Mouse (Mus musculus): ENCODE data around the gene Gm49510. TPM values are rescaled to one million over a fixed set of nuclear protein-coding genes. Genes with fewer than 3 reads are reported as not detected.

Gm49510 gene
- polyA plus RNA-seq, 1 experiment from 2014 or later: not detected

DNA sequence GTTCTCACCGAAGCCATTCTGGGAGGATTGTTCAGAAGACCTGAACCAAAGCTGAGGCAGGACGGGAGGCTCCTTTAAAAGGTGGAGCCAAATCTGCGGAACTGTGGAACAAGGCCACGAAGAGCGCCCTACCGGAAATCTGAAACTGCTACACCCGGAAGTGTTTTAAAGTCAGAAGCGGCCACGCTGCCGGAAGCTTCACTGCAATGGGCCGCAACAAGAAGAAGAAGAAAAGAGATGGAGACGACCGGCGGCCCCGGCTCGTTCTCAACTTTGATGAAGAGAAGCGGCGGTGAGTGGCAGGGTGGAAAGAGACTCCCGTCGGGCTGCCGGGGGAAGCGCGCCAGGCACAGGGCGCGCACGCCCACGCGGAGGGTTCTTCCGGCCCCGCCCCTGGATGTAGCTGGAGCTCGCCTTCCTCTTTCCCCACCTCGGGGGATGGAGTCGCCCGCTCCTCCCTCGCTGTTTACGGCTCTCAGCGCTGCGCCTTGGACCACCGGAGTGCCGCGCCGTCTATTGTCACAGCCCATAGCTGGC lies 35.4 kb downstream of the Gm49510 start, which contains the start of gene Nol12:
Nol12 (plus strand) TSS at position 150 of the 537 bp plus-strand sequence.
- peak within 1 kb of the TSS; percentile 80 for H3K4me2 ChIP-seq (replicated peaks; ENCODE audit: low read depth, low read length)
- H3K27me3 ChIP-seq (ENCODE audit: control insufficient read depth, insufficient read depth, low read length): no peaks in the 10 kb centered on the region
- H3K27ac ChIP-seq (ENCODE audit: low read length): peak within 1 kb of the TSS; percentile 79; the same call in 1 of the 2 replicates
- ATAC-seq (ENCODE audit: insufficient number of reproducible peaks, insufficient read depth, low FRiP score, low read depth): peak; percentile 74
- H3K4me3 ChIP-seq (ENCODE audit: low read depth, low read length): peak within 1 kb of the TSS; percentile 70
- H3K9me3 ChIP-seq (ENCODE audit: control insufficient read depth, low read depth, low read length): no peaks in the 10 kb centered on the region
- peaks cover 10% of the 10 kb centered on the region for H3K4me1 ChIP-seq (ENCODE audit: control insufficient read depth, insufficient read depth, low read length)
- WGBS: under 1% methylated on average over 42 of the region's 42 CpGs
- H3K9ac ChIP-seq (replicated peaks; ENCODE audit: low read depth, low read length): peak within 1 kb of the TSS; percentile 61
- peaks cover 26% of the 10 kb centered on the region for H3K36me3 ChIP-seq (ENCODE audit: control insufficient read depth, insufficient read depth, low read length)

DNA sequence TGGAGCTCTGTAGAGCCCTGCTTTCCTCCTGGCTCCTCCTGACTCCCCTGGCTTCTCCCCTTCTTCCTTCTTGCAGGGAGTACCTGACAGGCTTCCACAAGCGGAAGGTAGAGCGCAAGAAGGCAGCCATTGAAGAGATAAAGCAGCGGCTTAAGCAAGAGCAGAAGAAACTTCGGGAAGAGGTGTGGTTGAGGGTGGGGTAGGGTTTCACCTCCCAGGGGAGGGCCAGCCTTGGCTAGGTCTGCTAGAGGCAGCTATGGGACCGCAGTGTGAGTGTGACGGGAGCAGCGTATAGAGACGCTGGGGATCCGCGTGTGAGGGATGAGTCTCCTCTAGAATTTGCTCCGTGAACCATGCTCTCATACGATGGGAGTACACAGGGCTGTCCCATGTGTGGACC lies 36.9 kb downstream of the Gm49510 start:
- Histone ChIP-seq H3K4me2 (replicated peaks; ENCODE audit: low read depth, low read length) (no peak overlapping the region), H3K36me3 (ENCODE audit: control insufficient read depth, insufficient read depth, low read length) (peaks cover 37% of the 10 kb centered on the region), H3K4me3 (ENCODE audit: low read depth, low read length) (no peak overlapping the region), H3K27ac (ENCODE audit: low read length) (no peak overlapping the region), H3K9me3 (ENCODE audit: control insufficient read depth, low read depth, low read length) (no peaks in the 10 kb centered on the region), H3K27me3 (ENCODE audit: control insufficient read depth, insufficient read depth, low read length) (no peaks in the 10 kb centered on the region), H3K4me1 (ENCODE audit: control insufficient read depth, insufficient read depth, low read length) (peaks cover 10% of the 10 kb centered on the region), H3K9ac (replicated peaks; ENCODE audit: low read depth, low read length) (no peak overlapping the region)
- 88% methylated on average over 12 of the region's 12 CpGs for WGBS
- ATAC-seq (ENCODE audit: insufficient number of reproducible peaks, insufficient read depth, low FRiP score, low read depth): no peak

DNA sequence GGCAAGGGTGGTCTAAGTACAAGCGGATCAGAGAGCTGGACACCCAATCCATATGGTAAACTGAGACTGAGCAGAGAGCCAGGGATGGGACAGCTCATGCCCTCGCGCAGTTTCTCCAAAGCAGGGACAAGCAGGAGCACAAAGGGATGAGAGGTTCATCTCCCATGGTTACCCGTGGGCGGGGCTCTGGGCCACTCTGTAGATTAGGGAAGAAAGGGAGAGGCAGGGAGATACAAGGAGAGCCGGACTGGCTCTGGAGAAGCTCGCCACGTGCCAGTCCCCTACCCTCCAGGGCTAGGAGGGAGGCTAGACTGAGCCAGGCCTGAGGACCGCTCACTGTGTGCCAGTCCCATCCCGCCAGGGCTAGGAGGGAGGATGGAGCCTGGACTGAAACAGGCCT lies 37.8 kb downstream of the Gm49510 start:
- H3K27ac ChIP-seq (ENCODE audit: low read length): no peak overlapping the region
- peaks cover 10% of the 10 kb centered on the region for H3K4me1 ChIP-seq (ENCODE audit: control insufficient read depth, insufficient read depth, low read length)
- no peaks in the 10 kb centered on the region for H3K27me3 ChIP-seq (ENCODE audit: control insufficient read depth, insufficient read depth, low read length)
- H3K4me3 ChIP-seq (ENCODE audit: low read depth, low read length): no peak overlapping the region
- ATAC-seq (ENCODE audit: insufficient number of reproducible peaks, insufficient read depth, low FRiP score, low read depth): no peak
- H3K4me2 ChIP-seq (replicated peaks; ENCODE audit: low read depth, low read length): no peak overlapping the region
- H3K36me3 ChIP-seq (ENCODE audit: control insufficient read depth, insufficient read depth, low read length): peaks cover 38% of the 10 kb centered on the region
- H3K9me3 ChIP-seq (ENCODE audit: control insufficient read depth, low read depth, low read length): no peaks in the 10 kb centered on the region
- 91% methylated on average over 10 of the region's 10 CpGs for WGBS
- H3K9ac ChIP-seq (replicated peaks; ENCODE audit: low read depth, low read length): no peak overlapping the region

DNA sequence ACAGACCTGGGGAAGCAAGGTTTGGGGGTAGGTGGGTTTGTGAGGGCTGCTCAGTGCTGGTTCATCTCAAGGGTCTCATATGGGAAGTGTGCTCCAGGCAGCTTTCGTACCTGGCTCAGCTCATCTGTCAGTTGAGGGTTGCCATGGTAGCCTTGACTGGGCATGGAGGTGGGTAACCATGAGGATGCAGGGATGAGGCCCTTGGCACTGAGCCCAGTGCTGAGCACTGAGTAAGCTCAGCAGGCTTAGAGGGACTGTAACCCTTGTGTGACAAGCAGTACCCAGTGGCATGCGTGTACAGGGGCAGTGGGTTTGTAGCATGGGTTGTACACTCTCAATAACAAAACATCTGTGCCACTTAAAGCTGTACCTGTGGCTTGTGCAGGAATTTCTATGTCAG lies 38.5 kb downstream of the Gm49510 start:
- H3K9ac ChIP-seq (replicated peaks; ENCODE audit: low read depth, low read length): no peak overlapping the region
- peaks cover 10% of the 10 kb centered on the region for H3K4me1 ChIP-seq (ENCODE audit: control insufficient read depth, insufficient read depth, low read length)
- H3K9me3 ChIP-seq (ENCODE audit: control insufficient read depth, low read depth, low read length): no peaks in the 10 kb centered on the region
- H3K36me3 ChIP-seq (ENCODE audit: control insufficient read depth, insufficient read depth, low read length): peaks cover 38% of the 10 kb centered on the region
- H3K27me3 ChIP-seq (ENCODE audit: control insufficient read depth, insufficient read depth, low read length): no peaks in the 10 kb centered on the region
- H3K4me2 ChIP-seq (replicated peaks; ENCODE audit: low read depth, low read length): no peak overlapping the region
- ATAC-seq (ENCODE audit: insufficient number of reproducible peaks, insufficient read depth, low FRiP score, low read depth): no peak
- 91% methylated on average over 2 of the region's 2 CpGs for WGBS
- H3K27ac ChIP-seq (ENCODE audit: low read length): no peak overlapping the region
- H3K4me3 ChIP-seq (ENCODE audit: low read depth, low read length): no peak overlapping the region

DNA sequence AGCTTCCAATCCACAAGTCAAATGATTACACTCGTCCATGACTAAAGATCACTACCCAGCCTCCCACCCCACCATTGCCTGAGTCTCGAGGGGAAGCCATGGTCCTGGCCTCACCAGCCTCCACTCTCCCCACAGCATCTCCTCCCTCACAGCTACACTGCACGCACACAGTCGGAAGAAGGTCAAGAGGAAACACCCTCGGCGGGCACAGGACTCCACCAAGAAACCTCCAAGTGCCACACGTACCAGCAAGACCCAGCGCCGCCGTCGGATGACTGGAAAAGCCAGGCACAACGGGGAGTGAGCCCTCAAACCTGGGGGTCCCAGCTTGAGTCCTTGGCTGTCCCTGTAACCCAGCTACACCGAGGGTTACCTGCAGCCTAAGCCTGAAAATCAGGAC lies 40.9 kb downstream of the Gm49510 start:
- no peak overlapping the region for H3K4me2 ChIP-seq (replicated peaks; ENCODE audit: low read depth, low read length)
- 94% methylated on average over 13 of the region's 13 CpGs for WGBS
- ATAC-seq (ENCODE audit: insufficient number of reproducible peaks, insufficient read depth, low FRiP score, low read depth): no peak

DNA sequence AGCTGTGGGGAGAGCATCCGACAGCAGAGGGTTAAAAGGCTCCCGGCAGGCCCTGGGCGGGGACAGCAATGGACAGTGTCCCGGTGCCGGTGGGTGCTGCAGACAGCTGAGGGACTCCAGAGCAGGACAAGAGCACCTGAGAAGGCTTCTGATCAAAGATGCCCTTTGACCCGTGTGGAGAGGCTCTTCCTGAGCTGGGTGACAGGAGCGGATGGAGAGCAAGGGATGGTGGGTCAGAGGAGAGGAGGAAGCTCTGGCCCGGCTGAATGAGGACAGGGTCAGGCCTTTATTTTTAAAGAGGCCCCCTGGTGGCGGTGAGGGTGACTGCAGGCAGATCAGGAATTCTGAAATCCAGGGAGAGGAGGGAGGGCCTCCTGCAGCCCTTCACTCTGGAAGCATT lies 43.2 kb downstream of the Gm49510 start:
- Histone ChIP-seq H3K9me3 (ENCODE audit: control insufficient read depth, low read depth, low read length) (no peaks in the 10 kb centered on the region), H3K27ac (ENCODE audit: low read length) (no peak overlapping the region), H3K4me3 (ENCODE audit: low read depth, low read length) (peak overlapping the region; percentile 31), H3K9ac (replicated peaks; ENCODE audit: low read depth, low read length) (peak overlapping the region; percentile 46), H3K27me3 (ENCODE audit: control insufficient read depth, insufficient read depth, low read length) (no peaks in the 10 kb centered on the region), H3K4me2 (replicated peaks; ENCODE audit: low read depth, low read length) (peak overlapping the region; percentile 45), H3K4me1 (ENCODE audit: control insufficient read depth, insufficient read depth, low read length) (peaks cover 3% of the 10 kb centered on the region; the same call in 1 of the 2 replicates), H3K36me3 (ENCODE audit: control insufficient read depth, insufficient read depth, low read length) (peaks cover 35% of the 10 kb centered on the region)
- ATAC-seq (ENCODE audit: insufficient number of reproducible peaks, insufficient read depth, low FRiP score, low read depth): peak; percentile 59; the same call in 1 of the 2 replicates
- 2% methylated on average over 9 of the region's 9 CpGs for WGBS

More for the DNA sequence above, 40.9 kb downstream of the Gm49510 start:
- H3K27me3 ChIP-seq (ENCODE audit: control insufficient read depth, insufficient read depth, low read length): no peaks in the 10 kb centered on the region
- H3K27ac ChIP-seq (ENCODE audit: low read length): no peak overlapping the region
- no peak overlapping the region for H3K4me3 ChIP-seq (ENCODE audit: low read depth, low read length)
- H3K36me3 ChIP-seq (ENCODE audit: control insufficient read depth, insufficient read depth, low read length): peaks cover 38% of the 10 kb centered on the region
- H3K4me1 ChIP-seq (ENCODE audit: control insufficient read depth, insufficient read depth, low read length): peaks cover 7% of the 10 kb centered on the region
- H3K9me3 ChIP-seq (ENCODE audit: control insufficient read depth, low read depth, low read length): no peaks in the 10 kb centered on the region
- H3K9ac ChIP-seq (replicated peaks; ENCODE audit: low read depth, low read length): no peak overlapping the region

DNA sequence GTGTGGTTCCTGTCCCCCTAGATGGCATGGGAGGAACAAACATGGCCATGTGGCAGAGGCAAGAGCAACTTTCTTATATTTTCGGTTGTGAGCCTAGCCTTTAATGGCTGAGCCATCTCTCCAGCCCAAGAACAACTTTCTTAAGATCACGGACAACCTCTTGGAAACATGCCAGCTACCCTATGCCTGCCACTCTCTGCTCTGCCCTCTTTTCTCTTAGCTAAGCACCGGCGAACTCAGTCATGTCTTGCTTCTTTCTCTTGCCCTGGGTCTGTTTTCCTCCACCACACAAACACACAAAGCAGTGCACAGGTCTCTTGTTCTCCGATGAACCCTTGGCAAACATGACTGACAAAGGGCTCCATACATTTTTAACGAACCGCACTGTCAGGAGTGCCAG lies 46.8 kb downstream of the Gm49510 start:
- 73% methylated on average over 7 of the region's 7 CpGs for WGBS

DNA sequence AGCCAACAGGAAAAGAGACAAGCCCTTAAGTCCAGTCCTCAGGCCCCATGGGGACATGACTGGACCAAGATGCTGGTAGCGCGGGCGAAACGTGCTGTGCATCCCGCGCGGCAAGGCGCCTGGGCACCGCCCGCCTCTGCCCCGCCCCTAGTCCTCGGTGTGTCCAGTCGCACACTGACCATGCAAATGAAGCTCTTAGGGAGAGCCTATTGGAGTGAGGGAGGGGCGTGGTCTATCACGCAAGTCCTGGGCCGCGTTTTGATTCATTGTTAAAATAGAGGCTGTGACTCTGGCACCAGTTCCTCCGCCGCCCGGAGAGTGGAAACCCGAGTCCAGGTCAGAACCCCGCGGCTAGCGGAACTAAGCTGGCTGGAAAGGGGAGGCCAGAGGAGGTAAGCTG lies 48.2 kb downstream of the Gm49510 start, which contains the start of gene Triobp:
Triobp (plus strand) TSS at position 68 of the 400 bp plus-strand sequence.
- peak within 1 kb of the TSS; percentile 72 for H3K4me2 ChIP-seq (replicated peaks; ENCODE audit: low read depth, low read length)
- H3K27ac ChIP-seq (ENCODE audit: low read length): no peak within 1 kb of the TSS
- WGBS: under 1% methylated on average over 24 of the region's 24 CpGs
- peak within 1 kb of the TSS; percentile 18; the same call in 1 of the 2 replicates for H3K9ac ChIP-seq (replicated peaks; ENCODE audit: low read depth, low read length)
- no peaks in the 10 kb centered on the region for H3K36me3 ChIP-seq (ENCODE audit: control insufficient read depth, insufficient read depth, low read length)
- ATAC-seq (ENCODE audit: insufficient number of reproducible peaks, insufficient read depth, low FRiP score, low read depth): peak; percentile 96
- H3K4me3 ChIP-seq (ENCODE audit: low read depth, low read length): peak within 1 kb of the TSS; percentile 39
- H3K9me3 ChIP-seq (ENCODE audit: control insufficient read depth, low read depth, low read length): no peaks in the 10 kb centered on the region
- no peaks in the 10 kb centered on the region for H3K27me3 ChIP-seq (ENCODE audit: control insufficient read depth, insufficient read depth, low read length)
- peaks cover 10% of the 10 kb centered on the region; the same call in 1 of the 2 replicates for H3K4me1 ChIP-seq (ENCODE audit: control insufficient read depth, insufficient read depth, low read length)

More for the DNA sequence above, 46.8 kb downstream of the Gm49510 start:
- H3K27me3 ChIP-seq (ENCODE audit: control insufficient read depth, insufficient read depth, low read length): no peaks in the 10 kb centered on the region
- no peaks in the 10 kb centered on the region for H3K9me3 ChIP-seq (ENCODE audit: control insufficient read depth, low read depth, low read length)
- H3K4me1 ChIP-seq (ENCODE audit: control insufficient read depth, insufficient read depth, low read length): peaks cover 10% of the 10 kb centered on the region; the same call in 1 of the 2 replicates
- H3K36me3 ChIP-seq (ENCODE audit: control insufficient read depth, insufficient read depth, low read length): peaks cover 3% of the 10 kb centered on the region
- ATAC-seq (ENCODE audit: insufficient number of reproducible peaks, insufficient read depth, low FRiP score, low read depth): no peak
- H3K4me3 ChIP-seq (ENCODE audit: low read depth, low read length): no peak overlapping the region
- H3K4me2 ChIP-seq (replicated peaks; ENCODE audit: low read depth, low read length): no peak overlapping the region
- no peak overlapping the region for H3K27ac ChIP-seq (ENCODE audit: low read length)
- no peak overlapping the region for H3K9ac ChIP-seq (replicated peaks; ENCODE audit: low read depth, low read length)
